Mouse (Mus musculus) adrenal gland, postnatal 4 days (tissue): ENCODE measurements at regions not wholly inside any gene's neighbourhood (a gene's known extent, or its start where the extent isn't known, plus 50 kb on each side); places are given as distances from the start of the nearest gene placed in this dataset.
"Not testable (repeated sequence)": the region's sequence is repeated elsewhere in the genome, so short reads cannot be mapped to it uniquely, and the experiment has no call there.

Experiments used
- DNase-seq, 2 experiments: peaks; one replicate each; pipeline ENCODE4 v3.0.0; 2021 to 2022; ENCODE audit warnings: low spot score in 2 of 2, mixed read lengths in 2 of 2

- no peak for DNase-seq
Measured at GRCm38 (mm10) chr6:7790040-7790439, 54.6 kb upstream of the C1galt1 start.

GRCm38 (mm10) chr6:7789071-7789470 is 55.6 kb upstream of the C1galt1 start:
- DNase-seq: no peak

- DNase-seq: no peak
Measured at GRCm38 (mm10) chr6:7785407-7785806, 59.2 kb upstream of the C1galt1 start.

- no peak for DNase-seq
Measured at GRCm38 (mm10) chr6:7783059-7783458, 61.6 kb upstream of the C1galt1 start.

- no peak for DNase-seq
Measured at GRCm38 (mm10) chr6:7779959-7780358, 64.7 kb upstream of the C1galt1 start.

GRCm38 (mm10) chr6:7778642-7779404 is 65.8 kb upstream of the C1galt1 start:
- no peak for DNase-seq

- no peak for DNase-seq
Measured at GRCm38 (mm10) chr6:7768421-7768820, 75.4 kb upstream of the Asns start.

GRCm38 (mm10) chr6:7767631-7768030 is 74.6 kb upstream of the Asns start:
- DNase-seq: no peak

- no peak for DNase-seq
Measured at GRCm38 (mm10) chr6:7759385-7759784, 66.3 kb upstream of the Asns start.

- DNase-seq: no peak
Measured at GRCm38 (mm10) chr6:7753895-7754294, 60.8 kb upstream of the Asns start.

GRCm38 (mm10) chr6:7752885-7753611 is 60.0 kb upstream of the Asns start:
- DNase-seq: peak in 1 of 2 experiments; percentile 6

GRCm38 (mm10) chr6:7748536-7748935 is 55.5 kb upstream of the Asns start:
- DNase-seq: no peak

GRCm38 (mm10) chr6:7744257-7744656 is 51.2 kb upstream of the Asns start:
- DNase-seq: not testable (repeated sequence)
